Mouse (Mus musculus) lung, embryonic 16.5 days (tissue): Measurements from ENCODE around the gene Shld2. TPM values are rescaled to one million over a fixed set of nuclear protein-coding genes. Genes with fewer than 3 reads are reported as not detected.
A peak's percentile ranks its signal among the peaks of the same experiment; 100 is the strongest.

Experiments used
- ATAC-seq: fragments of 200-750 bp; cut with Nextera tagmentation; 2 replicates; pipeline ENCODE4 v1.8.0; 2017; ENCODE audit warnings: low read depth, mild to moderate bottlenecking, moderate library complexity
- H3K27ac ChIP-seq: fragments of 300-500 bp; sonication (generic); 2 replicates; pipeline ENCODE4 v1.5.1; 2014; ENCODE audit warnings: mild to moderate bottlenecking, control low read depth, low read length
- H3K27me3 ChIP-seq: fragments of 300-500 bp; sonication (generic); 2 replicates; pipeline ENCODE4 v1.6.1; 2014; ENCODE audit warnings: low read depth, low read length, mixed read lengths; ENCODE audit not compliant: control insufficient read depth, insufficient read depth
- H3K36me3 ChIP-seq: fragments of 300-500 bp; sonication (generic); 2 replicates; pipeline ENCODE4 v1.6.1; 2014; ENCODE audit warnings: low read length; ENCODE audit not compliant: control insufficient read depth, insufficient read depth
- H3K4me1 ChIP-seq: fragments of 300-500 bp; sonication (generic); replicated peaks from 2 replicates; pipeline ENCODE4 v1.6.1; 2014; ENCODE audit warnings: low read length, mixed read lengths; ENCODE audit not compliant: control insufficient read depth, insufficient read depth
- H3K4me2 ChIP-seq: fragments of 300-500 bp; sonication (generic); 2 replicates; pipeline ENCODE4 v1.6.1; 2014; ENCODE audit warnings: low read depth, low read length, control low read depth
- H3K4me3 ChIP-seq: fragments of 300-500 bp; sonication (generic); 2 replicates; pipeline ENCODE4 v1.5.1; 2014; ENCODE audit warnings: mild to moderate bottlenecking, low read length, control low read depth
- H3K9ac ChIP-seq: fragments of 300-500 bp; sonication (generic); 2 replicates; pipeline ENCODE4 v1.6.1; 2014; ENCODE audit warnings: low read length, control low read depth
- H3K9me3 ChIP-seq: fragments of 300-500 bp; sonication (generic); 2 replicates; pipeline ENCODE4 v1.6.1; 2016; ENCODE audit warnings: low read length; ENCODE audit not compliant: control insufficient read depth
- WGBS: fragments of 180-500 bp; shearing (Covaris S2); extraction: QIAGEN DNeasy Blood & Tissue Kit; methylation state at CpG from one replicate; pipeline ENCODE4 v1.1.7; 2014; 5-methylcytosine and 5-hydroxymethylcytosine counted together
- polyA plus RNA-seq: library from polyadenylated mRNA; unstranded; fragments of >200 nt; fragmentation: Nextera tagmentation; extraction: Ambion mirVana; gene quantifications from 2 replicates; pipeline ENCODE4 v1.2.1, GENCODE M21; 2015

The Shld2 gene
- polyA plus RNA-seq, 1 experiment from 2014 or later: 9.9 TPM

DNA sequence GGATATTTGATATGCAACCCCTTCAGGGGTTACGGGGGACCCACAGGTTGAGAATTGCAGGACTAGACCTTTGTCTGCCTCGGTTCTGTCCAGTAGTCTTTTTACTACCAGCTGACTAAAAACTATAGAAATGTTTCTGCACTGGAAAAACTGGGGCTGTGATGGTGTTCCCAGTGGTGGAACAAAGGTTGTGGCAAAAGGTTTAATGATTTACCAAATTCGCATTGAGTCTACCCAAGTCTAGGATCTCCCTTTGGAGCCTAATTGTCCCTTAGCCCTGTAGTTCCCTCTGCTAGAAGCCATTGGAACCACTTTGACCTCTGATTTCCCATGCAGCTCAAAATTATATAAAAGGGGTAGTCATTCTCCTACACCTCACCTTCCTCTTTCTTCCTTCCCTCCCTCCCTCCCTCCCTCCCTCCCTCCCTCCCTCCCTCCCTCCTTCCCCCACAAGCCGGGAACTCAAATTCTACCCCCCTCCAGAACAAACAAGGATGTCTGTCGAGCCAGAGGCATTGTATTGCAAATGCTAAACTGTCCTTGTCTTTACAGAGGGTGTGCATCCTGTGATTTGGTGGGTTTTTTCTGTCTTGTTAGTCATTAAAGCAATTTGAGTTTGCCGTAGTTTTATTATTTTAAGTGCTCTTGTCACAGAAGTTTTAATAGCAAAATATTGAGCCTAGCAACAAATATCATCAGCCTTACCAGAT is 2.2 kb upstream of the Shld2 start:
- Histone ChIP-seq H3K9me3 (no peaks in the 10 kb centered on the region), H3K9ac (peak overlapping the region; percentile 32), H3K27ac (no peak overlapping the region), H3K4me2 (peak overlapping the region; percentile 83), H3K4me1 (peaks cover 21% of the 10 kb centered on the region), H3K27me3 (no peaks in the 10 kb centered on the region), H3K4me3 (peak overlapping the region; percentile 44), H3K36me3 (no peaks in the 10 kb centered on the region)
- 16% methylated on average over 6 of the region's 6 CpGs for WGBS
- ATAC-seq: no peak

DNA sequence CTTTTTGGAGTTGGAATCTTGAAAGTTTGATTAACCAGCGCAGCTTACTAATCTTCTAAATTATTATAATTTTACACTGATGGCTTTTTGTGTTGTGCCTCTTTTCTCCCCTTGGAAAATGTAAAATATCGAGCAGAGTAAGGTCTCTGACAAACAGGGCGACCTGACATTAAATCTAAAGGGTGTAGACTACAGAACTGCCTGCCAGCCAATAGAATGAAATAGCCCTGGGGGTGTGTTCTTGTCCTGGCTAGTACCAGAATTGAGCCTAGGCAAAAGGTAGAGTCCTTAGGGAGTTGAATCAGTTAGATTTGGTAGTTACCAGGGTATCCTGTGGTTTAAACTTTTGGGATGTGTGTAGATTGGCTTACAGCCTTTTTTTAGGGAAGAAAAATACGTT is 1.4 kb upstream of the Shld2 start:
- no peaks in the 10 kb centered on the region for H3K36me3 ChIP-seq
- H3K27me3 ChIP-seq: no peaks in the 10 kb centered on the region
- peak overlapping the region; percentile 95; the same call in 1 of the 2 replicates for H3K27ac ChIP-seq
- H3K4me1 ChIP-seq: peaks cover 21% of the 10 kb centered on the region
- peak overlapping the region; percentile 96 for H3K9ac ChIP-seq
- no peaks in the 10 kb centered on the region for H3K9me3 ChIP-seq
- ATAC-seq: no peak
- peak overlapping the region; percentile 83 for H3K4me2 ChIP-seq
- 7% methylated on average over 4 of the region's 4 CpGs for WGBS
- peak overlapping the region; percentile 93 for H3K4me3 ChIP-seq

DNA sequence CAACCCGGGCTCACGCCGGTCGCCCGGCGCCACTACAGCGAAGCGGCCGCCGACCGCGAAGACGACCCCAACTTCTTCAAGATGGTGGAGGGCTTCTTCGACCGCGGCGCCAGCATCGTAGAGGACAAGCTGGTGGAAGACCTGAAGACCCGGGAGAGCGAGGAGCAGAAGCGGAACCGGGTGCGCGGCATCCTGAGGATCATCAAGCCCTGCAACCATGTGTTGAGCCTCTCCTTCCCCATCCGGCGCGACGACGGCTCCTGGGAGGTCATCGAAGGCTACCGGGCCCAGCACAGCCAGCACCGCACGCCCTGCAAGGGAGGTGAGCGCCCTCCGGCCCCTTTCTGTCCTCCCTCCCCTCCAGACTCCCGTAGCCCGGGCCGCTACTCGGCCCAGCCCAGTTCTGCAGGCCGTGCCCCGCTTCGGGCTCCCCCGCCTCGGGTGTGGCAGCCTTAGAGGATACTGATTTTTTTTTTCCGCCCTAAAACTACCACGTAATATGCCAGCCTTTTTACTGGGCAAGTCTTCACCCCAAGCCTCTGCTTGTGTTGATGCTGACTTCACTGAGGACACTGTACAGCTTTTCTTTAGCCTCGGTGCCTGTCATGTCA is 833 bp upstream of the Shld2 start:
- WGBS: 0% methylated on average over 46 of the region's 47 CpGs
- Histone ChIP-seq H3K27ac (peak overlapping the region; percentile 95), H3K9me3 (no peaks in the 10 kb centered on the region), H3K4me2 (peak overlapping the region; percentile 83), H3K4me3 (peak overlapping the region; percentile 93), H3K4me1 (peaks cover 21% of the 10 kb centered on the region), H3K27me3 (no peaks in the 10 kb centered on the region), H3K36me3 (no peaks in the 10 kb centered on the region), H3K9ac (peak overlapping the region; percentile 96)
- ATAC-seq: peak; percentile 23

DNA sequence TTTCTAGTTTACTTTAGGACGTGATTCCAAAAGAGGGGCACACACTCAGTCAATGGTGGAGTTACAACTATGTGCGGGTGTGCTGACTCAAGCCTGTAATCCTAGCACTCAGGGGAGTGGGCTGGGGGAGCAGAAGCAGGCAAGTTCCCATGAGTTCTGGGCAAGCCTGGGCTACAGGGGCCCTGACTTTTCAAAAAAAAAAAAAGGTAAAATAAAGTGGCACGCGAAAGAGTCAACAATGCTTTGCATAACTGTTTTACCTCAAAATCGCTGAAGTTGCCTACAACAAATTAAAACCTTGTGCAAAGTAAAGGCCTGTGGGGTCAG is 423 bp downstream of the Shld2 start:
- peak overlapping the region; percentile 97 for H3K27ac ChIP-seq
- H3K4me1 ChIP-seq: peaks cover 21% of the 10 kb centered on the region
- ATAC-seq: no peak
- no peaks in the 10 kb centered on the region for H3K9me3 ChIP-seq
- no peaks in the 10 kb centered on the region for H3K27me3 ChIP-seq
- 5% methylated on average over 5 of the region's 5 CpGs for WGBS
- peak overlapping the region; percentile 85 for H3K9ac ChIP-seq
- H3K4me3 ChIP-seq: peak overlapping the region; percentile 93
- peak overlapping the region; percentile 68 for H3K4me2 ChIP-seq
- H3K36me3 ChIP-seq: no peaks in the 10 kb centered on the region

DNA sequence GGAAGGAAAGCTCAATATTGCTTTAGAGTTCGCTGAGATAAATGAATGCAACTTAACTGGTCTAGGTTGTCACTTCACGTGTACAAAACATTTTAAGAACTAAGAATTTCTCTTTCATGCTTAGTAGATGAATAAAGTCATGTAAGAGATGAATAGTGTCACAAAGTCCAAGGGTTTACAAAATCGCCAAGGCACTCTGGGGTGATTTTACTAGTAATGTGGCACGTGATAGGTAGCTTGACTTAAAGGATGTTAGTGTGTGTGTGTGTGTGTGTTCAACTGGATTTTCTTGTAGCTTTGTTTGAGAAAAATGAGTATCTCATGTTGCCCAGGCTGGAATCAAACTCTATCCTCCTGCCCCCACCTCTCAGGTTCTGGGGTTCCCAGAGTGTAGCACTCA is 1.0 kb downstream of the Shld2 start:
- 74% methylated on average over 4 of the region's 4 CpGs for WGBS
- Histone ChIP-seq H3K27me3 (no peaks in the 10 kb centered on the region), H3K9me3 (no peaks in the 10 kb centered on the region), H3K36me3 (no peaks in the 10 kb centered on the region), H3K9ac (no peak overlapping the region), H3K4me1 (peaks cover 18% of the 10 kb centered on the region), H3K27ac (no peak overlapping the region), H3K4me2 (no peak overlapping the region; the same call in 1 of the 2 replicates), H3K4me3 (no peak overlapping the region)
- no peak for ATAC-seq

- Histone ChIP-seq H3K36me3 (no peaks in the 10 kb centered on the region), H3K9ac (no peak overlapping the region), H3K4me3 (no peak overlapping the region), H3K4me1 (peaks cover 6% of the 10 kb centered on the region; the same call in 1 of the 2 replicates), H3K27ac (no peak overlapping the region), H3K27me3 (no peaks in the 10 kb centered on the region), H3K9me3 (no peaks in the 10 kb centered on the region), H3K4me2 (no peak overlapping the region)
- no peak for ATAC-seq
- WGBS: 42% methylated on average over 5 of the region's 5 CpGs
Observed at GRCm38 (mm10) chr14:34303265-34303680, 7.0 kb downstream of the Shld2 start.

DNA sequence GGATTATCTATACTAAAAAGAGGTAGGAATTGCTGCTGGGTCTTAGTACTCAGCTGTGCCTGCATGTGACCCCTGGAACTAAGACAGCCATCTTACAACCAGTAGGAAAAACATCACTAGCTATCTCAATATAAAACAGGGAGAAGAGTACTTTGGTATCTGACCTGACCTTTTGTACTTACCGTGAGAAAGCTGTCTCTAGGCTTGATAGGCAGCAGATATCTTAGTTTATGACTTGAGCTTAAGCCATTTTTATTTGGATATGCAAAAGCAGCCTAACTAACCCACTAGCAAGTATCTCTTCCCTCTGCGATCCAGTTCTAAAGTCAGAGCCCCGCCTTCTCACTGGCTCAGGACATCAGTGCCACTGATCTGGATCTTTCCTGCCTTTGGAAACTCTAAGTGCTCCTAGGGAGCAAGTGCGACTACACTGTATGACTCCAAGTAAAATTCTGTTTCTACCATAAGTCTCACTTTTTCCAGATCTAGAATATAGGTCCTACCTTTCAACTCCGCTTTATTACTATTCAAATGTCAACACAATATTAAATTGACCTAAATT is 7.5 kb downstream of the Shld2 start:
- 73% methylated on average over 5 of the region's 5 CpGs for WGBS
- H3K4me2 ChIP-seq: no peak overlapping the region
- no peaks in the 10 kb centered on the region for H3K27me3 ChIP-seq
- H3K4me3 ChIP-seq: no peak overlapping the region
- no peaks in the 10 kb centered on the region for H3K9me3 ChIP-seq
- peaks cover 8% of the 10 kb centered on the region; the same call in 1 of the 2 replicates for H3K4me1 ChIP-seq
- H3K27ac ChIP-seq: no peak overlapping the region
- no peaks in the 10 kb centered on the region for H3K36me3 ChIP-seq
- no peak overlapping the region for H3K9ac ChIP-seq
- ATAC-seq: no peak

- no peak overlapping the region for H3K9ac ChIP-seq
- no peak; the same call in 1 of the 2 replicates for ATAC-seq
- H3K9me3 ChIP-seq: no peaks in the 10 kb centered on the region
- no peak overlapping the region for H3K27ac ChIP-seq
- no peaks in the 10 kb centered on the region for H3K27me3 ChIP-seq
- H3K4me3 ChIP-seq: no peak overlapping the region
- no peaks in the 10 kb centered on the region for H3K36me3 ChIP-seq
- H3K4me1 ChIP-seq: peaks cover 13% of the 10 kb centered on the region
- WGBS: 45% methylated on average over 11 of the region's 11 CpGs
- H3K4me2 ChIP-seq: no peak overlapping the region
Observed at GRCm38 (mm10) chr14:34298871-34299700, 11.2 kb downstream of the Shld2 start.

DNA sequence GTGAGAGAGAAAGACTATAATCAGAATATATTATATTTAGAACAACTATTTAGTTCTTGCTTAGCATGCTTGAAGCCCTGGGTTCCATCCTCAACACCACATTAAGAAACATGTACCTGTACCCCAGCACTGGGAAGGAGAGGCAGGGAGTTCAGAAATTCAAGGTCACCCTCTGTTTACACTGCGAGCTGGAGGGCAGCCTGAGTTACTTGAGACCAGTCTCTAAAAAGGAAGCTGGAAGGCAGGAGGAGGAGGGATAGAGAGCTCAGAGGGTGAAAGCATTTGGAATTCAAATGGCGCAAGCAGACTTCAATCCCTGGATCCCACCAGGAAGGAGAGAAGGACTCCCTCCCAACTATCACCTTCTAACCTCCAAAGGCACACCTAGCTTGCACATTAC is 12.7 kb downstream of the Shld2 start:
- Histone ChIP-seq H3K36me3 (no peaks in the 10 kb centered on the region), H3K27ac (no peak overlapping the region), H3K4me1 (peaks cover 13% of the 10 kb centered on the region), H3K9ac (no peak overlapping the region), H3K9me3 (no peaks in the 10 kb centered on the region), H3K4me2 (no peak overlapping the region), H3K27me3 (no peaks in the 10 kb centered on the region), H3K4me3 (no peak overlapping the region)
- no peak for ATAC-seq
- 28% methylated on average over 2 of the region's 2 CpGs for WGBS
